Mouse (Mus musculus) spleen, adult 2 months (tissue): ENCODE results near the gene Cers3. TPM values are rescaled to one million over a fixed set of nuclear protein-coding genes. Genes with fewer than 3 reads are reported as not detected.

ENCODE experiments used
- DNase-seq, 2 experiments: peaks; one replicate each; pipeline versions ENCODE4 v3.0.0 to v3.0.0-alpha.2; 2012 to 2021; ENCODE audit warnings: low spot score in 2 of 2, low read depth in 1 of 2
- H3K27ac ChIP-seq: fragments of 200-500 bp; 2 replicates; pipeline ENCODE4 v1.5.1; 2012; ENCODE audit warnings: low read length, inconsistent platforms; ENCODE audit not compliant: insufficient read depth
- H3K27me3 ChIP-seq: fragments of 200-500 bp; 2 replicates; pipeline ENCODE4 v1.6.1; 2012; ENCODE audit warnings: mild to moderate bottlenecking, moderate library complexity, low read length, inconsistent platforms; ENCODE audit not compliant: control insufficient read depth, insufficient read depth
- H3K36me3 ChIP-seq: fragments of 200-500 bp; 2 replicates; pipeline ENCODE4 v1.6.1; 2012; ENCODE audit warnings: mild to moderate bottlenecking, low read length, inconsistent platforms; ENCODE audit not compliant: control insufficient read depth, insufficient read depth
- H3K4me1 ChIP-seq: fragments of 200-500 bp; 2 replicates; pipeline ENCODE4 v1.6.1; 2011; ENCODE audit warnings: inconsistent platforms; ENCODE audit not compliant: control insufficient read depth, insufficient read depth, insufficient read length
- H3K4me3 ChIP-seq: fragments of 200-500 bp; 2 replicates; pipeline ENCODE4 v1.5.1; 2011; ENCODE audit warnings: mild to moderate bottlenecking, inconsistent platforms; ENCODE audit not compliant: insufficient read depth, insufficient read length; ENCODE audit errors: extremely low read depth
- CTCF ChIP-seq: fragments of 200-500 bp; IDR thresholded peaks from 2 replicates; pipeline ENCODE4 v1.5.1; 2011; ENCODE audit warnings: mild to moderate bottlenecking, inconsistent platforms; ENCODE audit not compliant: insufficient read depth, insufficient read length, insufficient replicate concordance; ENCODE audit errors: extremely low read depth
- POLR2A ChIP-seq: fragments of 200-500 bp; IDR thresholded peaks from 2 replicates; pipeline ENCODE4 v1.6.1; 2011; ENCODE audit warnings: low read depth, low read length, inconsistent platforms
- WGBS: fragments of 180-500 bp; shearing (Covaris S2); methylation state at CpG from one replicate; pipeline ENCODE4 v1.1.7; 2018; 5-methylcytosine and 5-hydroxymethylcytosine counted together
- polyA plus RNA-seq: library from polyadenylated mRNA; depleted of rRNA; stranded (reverse); fragments of >200 nt; gene quantifications from 2 replicates; pipeline ENCODE4 v1.2.3, GENCODE M21; 2012

Cers3 gene
- polyA plus RNA-seq, 1 experiment, result not detected

GRCm38 (mm10) chr7:66847299-66847698 lies 104.0 kb downstream of the Cers3 start:
- TF ChIP-seq CTCF, result no peak
- no peak for TF ChIP-seq POLR2A
- no peak for DNase-seq
- Histone ChIP-seq H3K4me3 (no peak overlapping the region), H3K36me3 (no peaks in the 10 kb centered on the region), H3K27ac (no peak overlapping the region), H3K27me3 (no peaks in the 10 kb centered on the region), H3K4me1 (no peaks in the 10 kb centered on the region)
- 90% methylated on average over 9 of the region's 9 CpGs for WGBS

DNA sequence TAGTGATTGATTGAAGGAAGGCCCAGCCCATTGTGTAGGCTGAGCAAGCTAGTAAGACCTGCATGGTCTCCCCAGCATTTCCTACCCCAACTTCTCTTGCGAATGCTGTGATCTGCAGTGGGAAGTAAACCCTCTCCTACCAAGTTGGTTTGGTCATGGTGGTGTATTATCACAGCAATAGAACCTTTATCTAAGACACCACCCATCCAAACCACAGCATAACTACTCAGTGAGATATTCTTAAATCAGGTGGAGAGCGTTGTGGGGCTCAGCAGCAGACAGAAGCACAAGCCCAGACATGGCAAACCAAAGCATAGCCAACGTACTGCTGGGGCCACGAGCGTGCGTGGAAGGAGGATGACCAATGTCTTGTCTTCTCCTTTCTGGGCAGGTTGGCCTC lies 106.0 kb downstream of the Cers3 start:
- Histone ChIP-seq H3K27me3 (no peaks in the 10 kb centered on the region), H3K4me3 (no peak overlapping the region), H3K27ac (no peak overlapping the region), H3K36me3 (no peaks in the 10 kb centered on the region), H3K4me1 (no peaks in the 10 kb centered on the region)
- TF ChIP-seq CTCF, result no peak
- no peak for TF ChIP-seq POLR2A
- DNase-seq, result no peak
- WGBS, result 82% methylated on average over 6 of the region's 6 CpGs

- Histone ChIP-seq H3K4me1 (no peaks in the 10 kb centered on the region), H3K27ac (no peak overlapping the region), H3K36me3 (no peaks in the 10 kb centered on the region), H3K27me3 (no peaks in the 10 kb centered on the region), H3K4me3 (no peak overlapping the region)
- WGBS, result 80% methylated on average over 3 of the region's 3 CpGs
- TF ChIP-seq CTCF, result no peak
- no peak for TF ChIP-seq POLR2A
- no peak for DNase-seq
These were observed 108.9 kb downstream of the Cers3 start for GRCm38 (mm10) chr7:66852164-66852563.

DNA sequence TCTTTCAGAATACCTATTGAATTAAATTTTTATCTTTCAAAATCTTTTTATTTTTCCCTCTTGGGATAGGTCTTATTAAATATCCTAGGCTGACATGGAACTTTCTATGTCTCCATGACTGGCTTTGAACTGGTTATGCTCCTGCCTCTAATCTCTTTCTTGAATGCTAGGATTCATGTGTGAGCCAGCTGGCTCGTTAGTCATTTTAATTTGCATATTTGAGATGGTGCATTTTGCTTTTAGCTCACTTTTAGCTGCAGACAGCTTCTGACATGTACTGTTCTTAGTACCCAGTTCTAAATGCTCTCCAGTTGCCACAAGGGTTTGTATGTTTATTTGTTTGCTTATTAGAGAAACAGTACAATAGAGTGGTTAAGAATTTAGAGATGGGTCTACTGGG lies 114.3 kb downstream of the Cers3 start:
- Histone ChIP-seq H3K4me1 (no peaks in the 10 kb centered on the region), H3K4me3 (no peak overlapping the region), H3K36me3 (no peaks in the 10 kb centered on the region), H3K27ac (no peak overlapping the region), H3K27me3 (no peaks in the 10 kb centered on the region)
- 57% methylated on average over 1 of the region's 1 CpGs for WGBS
- TF ChIP-seq POLR2A, result no peak
- no peak for TF ChIP-seq CTCF
- DNase-seq, result no peak

GRCm38 (mm10) chr7:66858247-66859075 lies 115.2 kb downstream of the Cers3 start:
- TF ChIP-seq CTCF (no peak), POLR2A (no peak)
- Histone ChIP-seq H3K4me3 (no peak overlapping the region), H3K27ac (no peak overlapping the region), H3K27me3 (no peaks in the 10 kb centered on the region), H3K36me3 (no peaks in the 10 kb centered on the region), H3K4me1 (no peaks in the 10 kb centered on the region)
- WGBS, result 85% methylated on average over 12 of the region's 12 CpGs
- DNase-seq, result no peak

DNA sequence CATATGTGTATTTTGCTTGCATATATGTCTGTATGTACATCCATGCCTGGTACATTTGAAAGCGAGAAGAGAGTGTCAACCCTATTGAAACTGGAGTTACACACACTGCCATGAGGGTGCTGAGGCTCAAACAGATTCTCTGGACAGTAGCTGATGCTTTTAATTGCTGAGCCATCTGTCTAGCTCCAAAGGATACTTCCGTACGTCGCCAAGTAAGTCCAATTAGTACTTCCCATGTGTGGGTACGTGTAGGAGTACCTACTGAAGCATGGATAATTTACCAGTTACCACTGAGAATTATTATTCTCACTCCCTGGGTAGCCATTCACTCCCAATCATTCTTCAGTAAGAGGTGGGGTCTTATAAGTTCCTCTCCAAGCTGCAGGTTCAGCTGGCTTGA lies 115.9 kb downstream of the Cers3 start:
- H3K27ac ChIP-seq, result no peak overlapping the region
- 95% methylated on average over 5 of the region's 5 CpGs for WGBS
- H3K27me3 ChIP-seq, result no peaks in the 10 kb centered on the region
- no peak for DNase-seq
- no peaks in the 10 kb centered on the region for H3K4me1 ChIP-seq
- TF ChIP-seq CTCF (no peak), POLR2A (no peak)
- H3K36me3 ChIP-seq, result no peaks in the 10 kb centered on the region
- no peak overlapping the region for H3K4me3 ChIP-seq

DNA sequence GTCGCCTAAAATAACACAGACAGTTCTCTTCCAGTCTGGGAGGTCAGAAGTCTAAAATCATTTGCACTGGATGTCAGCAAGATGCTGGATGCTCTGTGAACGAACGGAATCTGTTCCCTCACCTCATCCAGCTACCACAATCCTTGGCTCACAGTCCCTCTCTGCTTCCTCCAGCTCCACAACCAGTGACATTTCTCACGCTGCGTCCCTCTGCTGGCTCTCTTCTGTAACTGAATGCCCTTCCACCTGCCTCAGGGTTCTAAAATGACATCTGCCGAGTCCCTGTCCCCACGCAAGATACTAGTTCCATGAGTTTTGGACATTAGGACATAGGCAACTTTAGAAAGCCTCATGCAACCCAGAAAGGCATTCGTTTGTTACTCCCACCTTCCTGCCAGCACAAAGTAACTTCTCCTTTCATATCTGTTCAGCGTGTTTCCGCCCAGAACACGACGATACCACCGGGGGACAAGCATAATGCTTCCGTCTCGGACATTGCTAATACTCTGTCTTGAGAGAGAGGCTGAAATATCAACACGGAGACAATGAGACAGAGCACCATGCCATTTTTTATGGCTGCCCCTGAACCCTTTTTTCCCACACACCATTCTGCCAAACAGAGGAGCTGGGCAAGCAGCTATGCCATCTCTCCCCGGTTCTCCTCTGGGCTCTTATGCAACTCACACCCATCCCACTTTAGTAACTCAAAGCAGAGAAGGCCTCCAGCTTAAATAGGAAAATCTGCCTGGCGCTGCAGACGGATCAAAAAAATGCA lies 123.8 kb downstream of the Cers3 start:
- Histone ChIP-seq H3K27ac (no peak overlapping the region), H3K4me1 (peaks cover 6% of the 10 kb centered on the region; the same call in 1 of the 2 replicates), H3K4me3 (no peak overlapping the region), H3K27me3 (no peaks in the 10 kb centered on the region), H3K36me3 (no peaks in the 10 kb centered on the region)
- WGBS, result 41% methylated on average over 19 of the region's 19 CpGs
- TF ChIP-seq POLR2A (no peak), CTCF (no peak)
- peak in 1 of 2 experiments; percentile 17 for DNase-seq
